Mouse (Mus musculus) embryo, embryonic 9.5 days (tissue): ENCODE results near the gene Slc35b4.

Experiments used
- DNase-seq: peaks from one replicate; pipeline ENCODE4 v3.0.0-alpha.2; 2017; ENCODE audit errors: extremely low spot score

The Slc35b4 gene

GRCm38 (mm10) chr6:34170844-34171494 lies 5.9 kb downstream of the Slc35b4 start:
- DNase-seq: no peak

- no peak for DNase-seq
Observed at GRCm38 (mm10) chr6:34168834-34169233, 8.1 kb downstream of the Slc35b4 start.

- DNase-seq: no peak
Observed at GRCm38 (mm10) chr6:34163014-34163413, 13.9 kb downstream of the Slc35b4 start.

- DNase-seq: no peak
Observed at GRCm38 (mm10) chr6:34162607-34163006, 14.3 kb downstream of the Slc35b4 start.

- DNase-seq: no peak
Observed at GRCm38 (mm10) chr6:34161511-34161910, 15.4 kb downstream of the Slc35b4 start.

- no peak for DNase-seq
Observed at GRCm38 (mm10) chr6:34160816-34161310, 16.0 kb downstream of the Slc35b4 start.

- DNase-seq: no peak
Observed at GRCm38 (mm10) chr6:34159998-34160815, 16.7 kb downstream of the Slc35b4 start.

- no peak for DNase-seq
Observed at GRCm38 (mm10) chr6:34156841-34157748, 19.8 kb downstream of the Slc35b4 start.

GRCm38 (mm10) chr6:34156057-34156456 lies 20.9 kb downstream of the Slc35b4 start:
- DNase-seq: no peak

GRCm38 (mm10) chr6:34155137-34155804 lies 21.6 kb downstream of the Slc35b4 start:
- no peak for DNase-seq

- DNase-seq: no peak
Observed at GRCm38 (mm10) chr6:34154202-34154601, 22.7 kb downstream of the Slc35b4 start.

- DNase-seq: no peak
Observed at GRCm38 (mm10) chr6:34153069-34154052, 23.6 kb downstream of the Slc35b4 start.

- DNase-seq: no peak
Observed at GRCm38 (mm10) chr6:34149821-34150220, 27.1 kb downstream of the Slc35b4 start.

GRCm38 (mm10) chr6:34149066-34149465 lies 27.8 kb downstream of the Slc35b4 start:
- DNase-seq: no peak

- no peak for DNase-seq
Observed at GRCm38 (mm10) chr6:34148639-34149038, 28.3 kb downstream of the Slc35b4 start.

GRCm38 (mm10) chr6:34148021-34148420 lies 28.9 kb downstream of the Slc35b4 start:
- no peak for DNase-seq

GRCm38 (mm10) chr6:34146042-34146441 lies 30.9 kb downstream of the Slc35b4 start:
- no peak for DNase-seq

GRCm38 (mm10) chr6:34142931-34143330 lies 34.0 kb downstream of the Slc35b4 start:
- no peak for DNase-seq

- no peak for DNase-seq
Observed at GRCm38 (mm10) chr6:34138366-34138765, 38.5 kb downstream of the Slc35b4 start.

GRCm38 (mm10) chr6:34132391-34132790 lies 44.5 kb downstream of the Slc35b4 start:
- DNase-seq: no peak
